Mouse (Mus musculus) heart, adult 2 months (tissue): ENCODE results near the gene Ccdc114.

Source experiments
- CTCF ChIP-seq: fragments of 200-600 bp; IDR thresholded peaks from 2 replicates; pipeline ENCODE4 v1.8.1; 2022; ENCODE audit warnings: antibody characterized with exemption, mild to moderate bottlenecking, moderate library complexity
- EP300 ChIP-seq: fragments of 200-500 bp; IDR thresholded peaks from 2 replicates; pipeline ENCODE4 v1.6.1; 2011; ENCODE audit warnings: low read depth, low read length, control low read depth; ENCODE audit not compliant: insufficient read depth
- POLR2A ChIP-seq: fragments of 200-500 bp; IDR thresholded peaks from 2 replicates; pipeline ENCODE4 v1.6.1; 2011; ENCODE audit warnings: mild to moderate bottlenecking, low read depth, low read length, control low read depth; ENCODE audit not compliant: insufficient read depth

- TF ChIP-seq POLR2A = no peak
- no peak for TF ChIP-seq CTCF
- TF ChIP-seq EP300 = no peak
Measured at GRCm38 (mm10) chr7:45909145-45909544, 14.7 kb upstream of the Ccdc114 start.
